Mouse (Mus musculus): ENCODE results near the gene Tbcb. TPM values are rescaled to one million over a fixed set of nuclear protein-coding genes. Genes with fewer than 3 reads are reported as not detected.
A peak's percentile ranks its signal among the peaks of the same experiment; 100 is the strongest.
"Not testable (repeated sequence)": the region's sequence is repeated elsewhere in the genome, so short reads cannot be mapped to it uniquely, and the experiment has no call there.

The Tbcb gene
- total RNA-seq, 2 experiments from 2014 or later = 98.7 to 99.8 TPM

DNA sequence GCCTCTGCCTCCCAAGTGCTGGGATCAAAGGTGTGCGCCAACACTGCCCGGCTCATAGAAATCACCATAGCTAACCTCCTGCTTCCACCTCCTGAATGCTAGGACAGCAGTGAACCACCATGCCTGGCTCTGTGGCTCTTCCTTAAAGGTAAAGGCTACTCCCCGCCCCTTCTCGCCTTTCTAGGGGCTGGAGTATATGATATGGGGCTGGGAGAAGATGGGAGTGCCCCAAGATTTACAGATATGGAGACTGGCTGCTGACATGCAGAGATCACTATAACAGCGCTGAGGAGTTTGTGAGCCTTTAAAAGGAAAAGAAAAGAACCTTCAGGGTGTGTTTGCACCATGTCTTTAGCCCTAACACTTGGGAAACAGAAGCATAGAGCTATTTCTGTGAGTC, 9.9 kb downstream of the Tbcb start:
- DNase-seq = no peak

DNA sequence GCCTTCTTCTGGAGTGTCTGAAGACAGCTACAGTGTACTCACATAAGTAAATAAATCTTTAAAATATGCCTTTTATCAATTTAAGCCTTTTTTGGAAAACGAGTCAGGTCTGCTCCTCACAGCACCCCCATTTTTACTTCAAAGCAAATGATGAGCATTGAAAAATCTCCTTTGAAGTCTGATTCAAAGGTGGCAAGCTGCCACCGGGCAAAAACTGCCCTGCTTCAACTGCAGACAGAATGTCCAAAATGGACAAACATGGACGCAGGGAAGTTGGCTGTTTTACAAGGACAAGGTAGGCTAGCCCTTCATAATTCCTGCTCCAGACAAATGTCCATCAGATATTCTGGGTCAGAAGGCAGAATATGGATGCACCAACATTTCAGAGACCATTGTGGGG, 10.6 kb downstream of the Tbcb start:
- peak in 1 of 2 experiments; percentile 45 for DNase-seq

DNA sequence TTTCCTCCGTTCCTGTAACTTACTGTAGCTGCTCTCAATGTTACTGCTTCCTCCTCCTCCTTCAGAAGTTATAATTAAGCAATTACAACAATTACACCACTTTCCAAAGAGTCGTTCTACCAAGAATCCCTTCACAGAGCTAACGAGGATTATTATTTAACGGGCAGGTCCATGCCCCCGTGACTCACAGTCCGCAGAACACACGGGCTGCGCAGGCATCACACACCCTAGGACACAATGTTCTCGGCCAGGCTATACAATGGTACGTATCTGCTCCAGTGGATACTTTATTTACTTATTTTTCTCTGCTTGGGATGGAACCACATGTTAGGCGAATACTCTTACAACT, 12.1 kb downstream of the Tbcb start:
- DNase-seq = no peak

DNA sequence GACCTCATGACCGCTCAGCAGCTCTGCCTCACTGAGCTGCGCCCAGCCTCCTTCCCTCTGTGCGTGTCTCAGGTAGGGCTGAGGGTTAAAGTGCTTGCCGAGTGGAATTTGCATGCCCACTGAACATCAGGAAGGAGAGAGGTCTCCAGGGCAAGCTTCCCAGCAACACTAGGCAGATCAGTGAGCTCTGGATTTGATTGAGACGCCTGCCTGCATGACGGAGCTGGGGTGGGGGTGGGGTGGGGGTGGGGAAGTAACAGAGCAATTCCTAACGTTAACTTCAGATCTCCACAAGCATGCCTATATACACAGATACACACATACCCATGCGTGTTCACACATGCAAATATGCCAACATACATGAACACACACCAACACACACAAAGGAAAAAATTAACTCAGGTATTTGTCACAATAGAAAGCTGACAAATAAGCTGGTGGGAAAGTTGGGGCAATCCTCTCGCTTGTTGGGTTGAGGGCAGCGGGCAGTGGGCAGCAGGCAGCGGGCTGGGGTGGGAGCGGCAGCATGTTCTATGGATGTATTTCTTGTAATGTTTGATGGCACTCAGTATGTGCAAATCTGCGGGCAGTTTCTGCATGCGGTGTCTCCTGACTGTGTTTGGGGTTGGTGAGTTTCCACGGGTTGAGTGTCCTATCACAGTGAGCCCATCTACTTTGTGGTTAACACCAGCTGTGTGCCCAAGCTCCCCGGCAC, 12.6 kb downstream of the Tbcb start:
- peak; percentile 47 to 79 for DNase-seq

DNA sequence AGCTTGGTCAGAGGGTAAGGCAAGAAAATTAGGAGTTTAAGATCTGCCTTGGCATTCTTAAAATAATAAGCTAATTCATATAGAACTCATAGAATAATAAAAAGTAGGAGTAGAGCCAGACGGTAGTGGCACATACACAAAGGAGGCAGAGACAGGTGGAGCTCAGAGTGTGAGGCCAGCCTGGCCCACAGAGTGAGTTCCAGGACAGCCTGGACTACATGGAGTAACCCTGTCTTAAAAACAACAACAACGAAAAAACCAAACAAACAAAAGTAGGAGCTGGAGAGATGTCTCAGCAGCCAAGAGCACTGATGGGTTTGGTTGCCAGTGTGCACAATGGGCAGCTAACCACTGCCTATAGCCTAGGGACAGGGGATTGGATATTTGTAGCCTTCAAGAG, 14.8 kb downstream of the Tbcb start:
- no peak for DNase-seq

DNA sequence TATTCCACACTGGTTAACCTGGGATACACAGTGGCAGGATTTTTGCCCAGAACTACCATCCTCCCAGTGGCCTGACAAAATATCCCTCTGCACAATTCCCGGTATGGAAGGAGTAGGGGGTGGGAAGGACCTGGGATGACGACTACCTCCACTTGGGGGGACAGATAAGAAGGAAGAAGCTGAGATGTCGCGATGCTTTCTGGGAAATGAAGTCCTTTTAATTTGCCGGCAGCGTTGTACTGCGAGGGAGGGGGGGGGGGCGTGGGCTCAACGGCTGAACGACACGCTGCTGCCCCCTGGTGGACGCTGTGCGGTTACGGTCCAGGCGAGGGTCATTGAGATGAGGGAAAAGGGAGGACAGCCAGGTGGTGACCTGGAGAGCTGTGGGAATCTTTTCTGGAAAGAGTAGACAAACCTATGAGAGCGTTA, 15.3 kb downstream of the Tbcb start:
- DNase-seq = peak; percentile 79 to 88

DNA sequence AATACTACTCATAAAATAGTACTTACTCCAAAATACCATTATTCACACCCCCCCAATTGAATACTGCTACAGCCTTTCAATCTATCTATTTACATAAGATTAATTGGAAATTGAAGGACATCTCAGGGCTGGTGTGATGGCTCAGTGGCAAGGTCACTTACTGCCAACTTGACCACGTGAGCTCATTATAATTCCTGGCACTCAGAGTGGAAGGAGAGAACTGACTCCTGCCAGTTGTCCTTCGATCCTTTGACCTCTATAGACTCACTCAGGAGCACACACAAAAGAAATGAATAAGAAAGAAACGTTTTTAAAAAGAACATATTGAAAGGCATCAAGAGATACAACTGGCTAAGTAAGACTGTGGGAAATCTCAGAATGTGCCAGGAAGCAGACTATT, 16.2 kb downstream of the Tbcb start:
- DNase-seq = peak in 1 of 2 experiments; percentile 39

DNA sequence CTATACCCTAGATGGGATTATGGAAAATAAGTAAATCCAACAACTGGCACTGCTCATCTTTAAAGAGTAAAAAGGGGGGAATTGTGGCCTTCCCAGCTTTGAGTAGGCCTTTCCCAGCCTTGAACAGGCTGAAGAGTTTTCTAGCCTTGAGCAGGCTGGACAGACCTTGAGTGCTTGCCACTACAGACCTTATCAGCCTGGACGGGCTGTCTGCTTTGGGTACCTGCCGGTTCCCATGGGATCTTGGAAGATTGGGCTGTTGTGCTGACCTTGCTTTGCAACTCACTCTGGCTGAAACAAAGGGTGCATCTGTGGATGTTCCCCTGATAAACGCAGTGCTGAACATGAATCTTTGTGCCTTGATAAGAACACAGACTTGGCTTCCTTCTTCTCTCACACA, 18.2 kb downstream of the Tbcb start:
- DNase-seq = peak; percentile 48 to 58

DNA sequence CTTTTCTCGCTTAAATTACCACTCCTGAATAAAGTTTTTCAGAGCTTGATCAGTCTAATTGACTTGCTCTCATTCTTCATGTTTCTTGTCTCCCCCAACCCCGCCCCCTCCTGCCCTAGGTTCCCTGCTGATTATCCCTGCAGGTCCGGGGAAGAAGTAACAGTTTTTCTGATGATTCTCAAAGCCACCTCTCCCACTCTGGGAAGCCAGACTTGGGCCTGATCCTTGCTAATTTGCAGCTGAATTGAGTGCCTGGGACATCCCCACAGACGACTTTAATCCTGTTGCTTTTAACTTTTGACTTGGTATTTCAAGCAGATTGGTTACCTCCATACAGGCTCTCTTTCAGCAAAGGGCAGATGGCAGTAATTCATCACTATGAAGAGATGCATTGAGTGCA, 21.0 kb downstream of the Tbcb start:
- no peak for DNase-seq

DNA sequence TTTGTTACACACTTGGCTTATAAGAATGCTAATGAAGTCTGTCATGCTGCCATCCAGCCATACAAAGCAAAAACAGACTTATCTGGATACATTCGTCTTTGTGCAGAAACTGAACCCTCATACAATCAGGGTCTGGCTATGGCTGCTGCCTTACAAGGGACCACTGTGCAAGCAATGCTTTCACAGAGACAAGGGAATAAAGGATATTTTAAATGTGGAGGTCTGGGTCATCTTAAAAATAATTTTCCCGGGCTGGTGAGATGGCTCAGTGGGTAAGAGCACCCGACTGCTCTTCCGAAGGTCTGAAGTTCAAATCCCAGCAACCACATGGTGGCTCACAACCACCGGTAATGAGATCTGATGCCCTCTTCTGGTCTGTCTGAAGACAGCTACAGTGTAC, 25.7 kb downstream of the Tbcb start:
- not testable (repeated sequence) for DNase-seq

DNA sequence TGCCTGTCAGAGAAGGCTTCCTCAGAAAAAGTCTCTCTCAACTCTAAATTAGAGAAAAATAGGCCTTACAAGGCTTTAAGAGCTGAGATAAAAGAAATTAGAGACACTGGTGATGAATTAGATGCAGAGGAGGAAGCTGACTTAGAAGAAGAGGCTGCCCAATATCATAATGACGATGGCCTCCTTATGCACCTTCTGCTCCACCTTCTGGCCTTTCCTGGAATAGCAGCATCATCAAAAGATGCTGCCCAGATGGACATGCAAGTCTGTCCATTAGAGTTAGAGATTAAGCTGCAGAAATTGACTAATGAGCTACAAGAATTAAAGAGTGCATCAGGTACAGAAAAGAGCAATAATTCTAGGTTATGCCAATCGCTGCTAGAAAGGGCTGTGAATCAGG, 26.7 kb downstream of the Tbcb start:
- peak; percentile 69 to 82 for DNase-seq

DNA sequence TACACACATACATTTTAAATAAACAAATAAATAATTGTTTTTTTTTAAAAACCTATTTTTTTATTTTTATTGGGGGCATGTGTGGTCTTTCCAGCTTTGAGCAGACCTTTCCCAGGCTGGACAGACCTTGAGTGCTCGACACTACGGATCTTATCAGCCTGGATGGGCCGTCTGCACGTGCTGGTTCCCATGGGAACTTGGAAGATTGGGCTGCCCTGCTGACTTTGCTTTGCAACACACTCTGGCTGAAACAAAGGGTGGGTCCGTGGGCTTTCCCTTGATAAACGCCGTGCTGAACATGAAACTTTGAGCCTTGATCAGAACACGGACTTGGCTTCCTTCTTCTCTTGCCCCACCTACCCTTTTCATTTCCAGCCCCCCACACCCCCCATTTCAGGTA, 27.7 kb downstream of the Tbcb start:
- DNase-seq = peak; percentile 51 to 52

DNA sequence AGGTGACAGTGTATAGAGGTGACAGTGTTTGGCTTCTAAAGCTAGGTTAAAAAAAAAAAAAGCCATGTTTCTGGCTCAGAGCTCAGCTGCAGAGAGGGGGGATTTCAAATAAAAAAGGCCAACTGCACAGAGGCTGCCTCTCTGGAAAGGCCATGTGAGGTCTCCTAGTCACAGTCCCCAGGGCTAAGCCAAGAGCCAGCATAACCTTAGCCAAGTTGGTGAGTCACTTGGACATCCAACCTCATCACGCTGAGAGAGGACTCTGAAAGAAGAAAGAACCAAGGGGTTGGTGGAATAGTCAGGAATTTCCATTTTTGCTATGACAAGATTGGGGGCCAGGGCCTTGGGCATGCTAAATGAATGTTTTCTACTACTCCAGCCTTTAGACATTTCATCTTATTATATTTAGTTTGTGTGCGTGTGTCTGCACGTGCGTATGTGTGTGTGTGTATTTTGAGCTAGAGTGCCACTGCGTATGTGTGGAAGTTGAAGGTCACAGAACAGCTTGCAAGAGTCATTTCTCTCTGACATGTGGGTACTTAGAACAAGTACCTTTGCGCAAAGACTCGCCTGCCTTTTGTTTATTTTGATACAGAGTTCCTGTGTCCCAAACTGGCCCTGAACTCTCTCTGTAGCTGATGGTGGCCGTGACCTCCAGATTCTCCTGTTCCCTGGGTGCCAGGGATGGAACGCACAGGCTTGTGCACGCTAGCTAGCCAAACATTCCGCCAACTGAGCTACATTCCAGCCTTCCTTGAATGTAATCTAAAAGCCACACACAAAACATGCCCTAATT, 29.0 kb downstream of the Tbcb start:
- DNase-seq = peak; percentile 69 to 72

DNA sequence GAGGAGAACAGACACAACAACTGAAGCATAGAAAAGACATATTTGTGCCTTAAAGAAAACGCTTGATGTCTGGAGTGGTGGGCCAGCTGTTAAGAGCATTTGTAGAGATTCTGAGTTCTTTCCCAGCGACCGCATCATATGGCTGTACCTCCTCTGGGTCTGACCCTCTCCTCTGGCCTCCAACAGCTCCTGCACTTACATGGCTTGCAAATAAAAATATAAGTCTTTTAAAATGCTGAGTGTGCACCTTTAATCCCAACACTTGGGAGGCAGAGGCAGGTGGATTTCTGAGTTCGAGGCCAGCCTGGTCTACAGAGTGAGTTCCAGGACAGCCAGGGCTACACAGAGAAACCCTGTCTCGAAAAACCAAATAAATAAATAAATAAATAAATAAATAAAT, 31.4 kb downstream of the Tbcb start:
- DNase-seq = not testable (repeated sequence)

DNA sequence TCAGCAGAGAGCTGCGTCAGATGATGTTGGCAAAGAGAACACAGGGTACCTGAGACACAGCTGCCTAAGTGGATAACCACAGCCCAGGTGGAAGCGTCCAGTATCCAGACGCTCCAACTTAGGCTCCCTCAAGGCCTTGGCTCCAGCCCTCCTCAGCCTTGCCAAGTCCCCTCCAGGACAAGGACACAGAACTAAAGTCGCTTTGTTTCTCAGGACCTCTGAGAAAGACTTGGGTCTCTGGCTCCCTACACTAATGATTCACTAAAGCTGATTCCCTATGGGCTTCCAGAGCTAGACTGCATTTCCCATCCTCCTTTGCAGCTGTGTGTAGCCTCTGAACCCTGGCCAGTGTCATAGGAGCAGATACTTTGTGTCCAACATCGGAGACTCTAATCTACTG, 31.9 kb downstream of the Tbcb start:
- DNase-seq = no peak

DNA sequence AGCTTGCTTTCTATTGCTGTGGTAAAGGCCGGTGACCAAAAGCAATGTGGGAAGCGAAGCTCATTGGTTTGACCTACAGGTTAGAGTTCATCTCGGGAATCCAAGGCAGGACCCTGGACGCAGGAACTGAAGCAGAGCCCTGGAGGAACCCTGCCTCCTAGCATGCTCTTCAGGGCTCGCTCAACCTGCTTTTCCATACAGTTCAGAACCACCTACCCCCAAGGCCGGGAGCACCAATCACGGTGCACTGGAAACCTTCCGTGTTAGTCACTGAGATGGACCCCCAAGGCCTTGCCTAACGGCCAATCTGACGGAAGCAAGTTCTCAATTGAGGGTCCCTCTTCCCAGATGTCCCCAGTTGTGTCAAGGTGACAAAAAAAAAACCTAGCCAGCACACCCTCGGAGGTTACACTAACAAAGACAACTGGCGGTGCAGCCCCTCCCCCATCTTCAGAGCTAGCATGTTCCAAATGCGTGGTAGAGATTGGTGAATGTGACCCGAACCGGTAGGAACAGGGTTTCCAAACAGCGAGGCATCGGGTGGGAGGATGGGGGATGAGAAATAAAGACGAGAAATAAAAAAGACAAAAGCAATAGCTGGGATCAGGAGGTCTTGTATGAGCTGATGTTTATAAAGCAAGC, 32.5 kb downstream of the Tbcb start:
- no peak for DNase-seq

DNA sequence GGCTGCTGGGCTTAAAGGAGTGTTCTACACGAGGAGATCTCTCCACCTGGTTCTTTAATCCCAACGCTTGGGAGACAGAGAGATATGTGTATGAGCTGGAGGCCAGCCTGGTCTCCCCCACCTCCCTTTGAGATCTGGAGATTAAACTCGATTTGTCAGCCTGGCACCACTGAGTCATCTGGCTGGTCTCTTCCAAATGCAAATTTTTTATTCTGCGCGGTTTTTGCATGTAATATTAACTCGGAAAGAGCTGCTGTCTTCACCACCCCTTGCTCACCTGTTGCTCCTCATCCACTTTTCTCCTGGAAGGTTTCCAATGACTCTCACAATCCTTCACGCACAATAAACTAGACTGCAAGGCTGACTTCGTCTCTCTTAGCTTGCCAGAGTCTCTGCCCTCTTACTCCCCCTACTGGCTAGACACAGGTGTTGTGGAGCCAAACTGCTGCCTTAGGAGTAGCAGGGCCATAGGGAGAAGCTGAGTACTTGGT, 33.5 kb downstream of the Tbcb start, which contains the start of gene Capns1:
Gene Capns1 (minus strand): TSS at position 331 of the 491 bp plus-strand sequence.
- DNase-seq = peak; percentile 63 to 77

DNA sequence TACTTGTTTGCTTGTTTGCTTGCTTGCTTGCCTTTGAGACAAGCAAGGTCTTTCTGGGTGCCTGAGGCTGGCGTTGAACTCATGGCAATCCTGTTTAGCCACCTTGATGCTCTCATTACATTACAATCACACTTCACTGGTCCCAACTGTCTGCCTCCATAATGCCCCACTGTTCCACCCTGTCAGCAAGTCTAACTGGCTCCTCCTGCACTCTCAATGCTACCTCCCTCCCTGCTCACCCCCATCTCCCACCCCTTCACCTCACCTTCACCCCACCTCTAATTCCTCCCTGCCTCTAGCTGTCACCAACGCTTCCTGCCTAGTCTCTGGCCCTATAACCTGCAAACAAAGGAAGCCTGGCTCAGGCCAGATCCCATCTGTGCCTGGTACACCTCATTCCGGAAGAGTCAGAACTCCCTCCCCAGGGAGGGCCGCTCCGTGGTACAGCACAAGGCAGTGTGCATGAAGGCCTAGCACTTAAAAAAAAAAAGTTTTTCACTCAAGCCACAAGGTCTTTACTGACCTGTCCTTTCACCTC, 34.4 kb downstream of the Tbcb start:
- no peak for DNase-seq

DNA sequence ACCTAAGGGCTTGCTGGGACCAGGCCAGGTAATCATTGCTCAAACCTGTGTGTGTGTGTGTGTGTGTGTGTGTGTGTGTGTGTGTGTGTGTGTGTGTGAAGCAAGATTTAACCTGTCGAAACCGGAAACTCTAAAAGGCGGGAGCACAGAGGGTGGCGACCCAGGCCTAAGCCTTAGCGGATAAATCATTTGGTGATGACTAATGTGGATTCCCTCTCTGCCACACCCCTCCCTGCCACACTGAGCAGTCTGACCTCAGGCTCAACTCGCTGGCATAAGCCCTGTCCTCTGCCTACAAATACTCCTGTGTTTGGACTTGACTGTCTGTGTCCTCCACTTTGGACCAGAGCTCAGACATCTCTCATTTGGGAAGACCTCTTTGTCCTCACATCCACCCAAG, 35.9 kb downstream of the Tbcb start:
- peak; percentile 62 to 72 for DNase-seq

DNA sequence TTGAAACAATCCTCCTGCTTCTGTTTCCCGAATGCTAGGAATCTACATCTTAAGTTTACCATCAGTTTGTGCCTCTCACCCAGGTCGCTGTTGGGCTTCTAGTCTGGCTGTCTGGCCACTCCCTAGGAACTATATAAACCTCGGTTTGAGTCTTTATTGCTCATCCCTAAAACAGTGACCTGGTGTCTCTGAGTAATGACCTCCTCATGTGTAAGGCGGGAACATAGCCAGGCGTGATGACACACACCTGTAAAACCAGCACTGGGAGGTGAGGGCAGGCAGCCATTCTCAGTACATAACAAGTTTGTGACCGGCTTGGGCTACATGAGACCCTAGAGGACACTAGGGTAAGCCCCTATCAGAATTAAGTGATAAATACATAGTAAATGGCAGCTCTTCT, 36.6 kb downstream of the Tbcb start:
- DNase-seq = no peak

DNA sequence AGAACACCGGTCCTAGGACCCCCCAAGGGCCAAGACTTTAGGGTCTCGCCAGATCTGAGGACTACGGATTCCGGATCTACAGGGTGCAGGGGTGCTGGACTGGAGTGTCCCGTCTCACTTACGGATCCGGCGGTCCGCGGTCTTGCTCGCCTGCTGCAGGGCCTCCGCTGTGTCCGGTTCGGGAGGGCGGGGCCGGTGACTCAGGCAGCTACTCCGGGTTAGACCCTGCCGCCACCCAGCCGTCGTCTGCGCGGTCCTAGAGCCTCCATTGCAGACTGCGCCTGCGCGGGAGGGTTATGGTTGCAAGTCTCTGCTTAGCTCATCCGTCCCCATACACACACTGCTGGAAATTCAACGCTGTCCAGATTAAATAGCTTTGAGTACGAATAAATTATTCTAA, 37.2 kb downstream of the Tbcb start:
- peak; percentile 99 for DNase-seq

DNA sequence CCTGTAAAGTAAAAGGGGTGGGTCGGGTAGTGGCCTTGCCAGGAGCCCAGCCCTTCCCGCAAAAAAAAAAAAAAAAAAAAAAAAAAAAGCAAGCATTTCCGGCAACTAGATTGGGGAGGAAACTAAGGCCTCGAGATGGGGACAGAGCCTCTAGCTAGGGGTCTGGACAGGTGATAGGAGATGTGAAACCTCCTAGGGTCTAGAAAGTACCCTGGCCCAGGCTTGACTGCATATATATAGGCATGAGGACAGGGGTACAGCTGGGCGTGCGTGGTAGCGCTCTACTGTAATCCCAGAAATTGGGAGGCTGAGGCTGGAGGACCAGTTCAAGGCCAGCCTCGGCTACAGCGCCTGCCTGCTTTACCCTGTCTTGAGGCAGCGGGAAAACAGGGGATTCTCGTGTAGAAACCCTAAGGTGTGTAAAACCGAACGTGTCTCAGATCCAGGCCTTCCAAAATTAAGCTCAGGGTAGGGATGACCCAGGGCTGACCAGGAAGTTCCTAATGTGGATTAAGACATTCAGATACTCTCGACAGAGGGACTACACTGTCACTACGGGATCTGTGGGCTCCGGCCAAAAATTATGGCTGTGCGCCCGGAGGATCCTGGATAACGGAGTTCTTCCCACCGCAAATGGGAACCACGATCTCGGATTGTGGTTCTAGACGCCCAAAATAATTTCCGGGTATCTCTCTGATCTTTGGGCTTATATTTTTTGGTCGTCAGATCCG, 37.8 kb downstream of the Tbcb start:
- peak in 1 of 2 experiments; percentile 61 for DNase-seq
